Mouse (Mus musculus) right cerebral cortex, postnatal 36 days (tissue): Measurements from ENCODE around the gene Fam124a.
"Not testable (repeated sequence)": the region's sequence is repeated elsewhere in the genome, so short reads cannot be mapped to it uniquely, and the experiment has no call there.

Source experiments
- DNase-seq, 2 experiments: peaks; one replicate each; pipeline ENCODE4 v3.0.0; 2022; ENCODE audit warnings: low spot score in 2 of 2, mixed read lengths in 1 of 2

Fam124a gene

GRCm38 (mm10) chr14:62574906-62575305, 19.4 kb downstream of the Fam124a start:
- DNase-seq = no peak

GRCm38 (mm10) chr14:62575862-62576261, 20.3 kb downstream of the Fam124a start:
- no peak for DNase-seq

- DNase-seq = no peak
Measured at GRCm38 (mm10) chr14:62580945-62581344, 25.4 kb downstream of the Fam124a start.

- no peak for DNase-seq
Measured at GRCm38 (mm10) chr14:62581768-62582167, 26.2 kb downstream of the Fam124a start.

- DNase-seq = no peak
Measured at GRCm38 (mm10) chr14:62584637-62585036, 29.1 kb downstream of the Fam124a start.

- no peak for DNase-seq
Measured at GRCm38 (mm10) chr14:62585338-62585737, 29.8 kb downstream of the Fam124a start.

- no peak for DNase-seq
Measured at GRCm38 (mm10) chr14:62600109-62600522, 44.6 kb downstream of the Fam124a start.

- DNase-seq = peak in 1 of 2 experiments; percentile 37
Measured at GRCm38 (mm10) chr14:62602271-62602670, 46.7 kb downstream of the Fam124a start.

GRCm38 (mm10) chr14:62602869-62603268, 47.3 kb downstream of the Fam124a start:
- DNase-seq = no peak

GRCm38 (mm10) chr14:62607791-62608196, 52.3 kb downstream of the Fam124a start:
- DNase-seq = no peak

- DNase-seq = no peak
Measured at GRCm38 (mm10) chr14:62609904-62610303, 54.4 kb downstream of the Fam124a start.

GRCm38 (mm10) chr14:62622393-62622792, 66.9 kb downstream of the Fam124a start:
- peak in 1 of 2 experiments; percentile 17 for DNase-seq

- no peak for DNase-seq
Measured at GRCm38 (mm10) chr14:62627951-62628350, 72.4 kb downstream of the Fam124a start.

GRCm38 (mm10) chr14:62637436-62638344, 82.2 kb downstream of the Fam124a start:
- peak; percentile 18 to 42 for DNase-seq

GRCm38 (mm10) chr14:62638345-62638702, 82.8 kb downstream of the Fam124a start:
- no peak for DNase-seq

GRCm38 (mm10) chr14:62639111-62639510, 83.6 kb downstream of the Fam124a start:
- peak in 1 of 2 experiments; percentile 22 for DNase-seq

- DNase-seq = no peak
Measured at GRCm38 (mm10) chr14:62639551-62639950, 84.0 kb downstream of the Fam124a start.

GRCm38 (mm10) chr14:62640396-62640795, 84.9 kb downstream of the Fam124a start:
- DNase-seq = no peak

- DNase-seq = not testable (repeated sequence)
Measured at GRCm38 (mm10) chr14:62642368-62642767, 86.8 kb downstream of the Fam124a start.

- DNase-seq = no peak
Measured at GRCm38 (mm10) chr14:62648405-62648804, 92.9 kb downstream of the Fam124a start.

GRCm38 (mm10) chr14:62650376-62650775, 94.8 kb downstream of the Fam124a start:
- no peak for DNase-seq

- no peak for DNase-seq
Measured at GRCm38 (mm10) chr14:62651771-62652170, 96.2 kb downstream of the Fam124a start.

- DNase-seq = no peak
Measured at GRCm38 (mm10) chr14:62655996-62656395, 100.5 kb downstream of the Fam124a start.
